Mouse (Mus musculus) telencephalon, adult 2 months (tissue): ENCODE measurements around the gene Eif1.
"Not testable (repeated sequence)": the region's sequence is repeated elsewhere in the genome, so short reads cannot be mapped to it uniquely, and the experiment has no call there.

Source experiments
- DNase-seq: peaks from one replicate; pipeline ENCODE4 v3.0.0-alpha.2; 2011; ENCODE audit warnings: low read depth, low spot score

Gene Eif1

DNA sequence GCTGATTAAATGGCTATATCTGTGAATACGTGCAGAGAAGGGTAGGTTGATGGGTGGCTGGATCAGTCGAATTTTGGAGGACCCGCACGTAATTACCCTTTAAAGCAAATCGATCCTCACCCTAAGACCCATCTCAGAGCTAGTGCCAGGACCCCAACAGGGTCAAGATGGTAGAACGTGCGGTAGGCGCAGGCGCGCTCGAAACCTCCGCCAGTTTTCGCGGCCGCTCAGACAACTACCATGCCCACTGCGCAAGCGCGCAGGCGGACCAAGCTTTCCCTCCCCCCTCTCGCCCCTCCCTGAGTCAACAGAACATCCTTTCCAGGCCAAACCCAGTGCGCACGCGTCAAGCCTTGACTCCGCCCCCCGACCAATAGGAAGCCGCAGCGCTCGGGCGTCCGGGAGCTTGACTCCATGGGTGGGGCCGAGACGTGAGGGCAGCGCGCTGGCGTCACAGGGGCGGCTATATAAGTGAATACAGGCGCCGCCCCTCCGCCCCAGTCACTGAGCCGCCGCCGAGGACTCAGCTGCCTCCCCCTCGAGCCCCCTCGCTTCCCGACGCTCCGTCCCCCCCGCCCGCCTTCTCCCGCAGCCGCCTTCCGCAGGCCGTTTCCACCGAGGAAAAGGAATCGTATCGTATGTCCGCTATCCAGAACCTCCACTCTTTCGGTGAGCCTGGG, at the start of gene Eif1:
TSS of gene Eif1 (plus strand) at position 394 of the 680 bp plus-strand sequence.
- DNase-seq = peak; percentile 98

DNA sequence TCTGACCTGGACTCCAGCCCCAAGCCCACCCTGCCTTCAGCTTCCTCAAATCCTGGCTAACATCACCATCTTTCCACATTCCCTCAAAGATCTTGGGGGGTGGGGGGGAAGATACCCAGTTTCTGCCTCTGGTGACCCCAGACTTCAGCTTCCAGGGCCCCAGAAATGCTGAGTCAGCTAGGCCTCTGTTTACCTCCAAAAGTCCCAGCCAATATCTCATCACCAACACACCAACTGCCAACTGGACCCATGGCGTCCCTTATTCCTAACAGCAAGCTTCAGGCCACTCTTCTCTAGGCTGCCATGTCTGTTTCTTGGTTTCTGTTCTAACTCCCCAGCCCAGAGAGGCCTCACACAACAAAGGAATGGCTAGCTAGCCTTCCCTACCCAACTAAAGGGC, 47.8 kb upstream of the Eif1 start:
- DNase-seq = no peak

DNA sequence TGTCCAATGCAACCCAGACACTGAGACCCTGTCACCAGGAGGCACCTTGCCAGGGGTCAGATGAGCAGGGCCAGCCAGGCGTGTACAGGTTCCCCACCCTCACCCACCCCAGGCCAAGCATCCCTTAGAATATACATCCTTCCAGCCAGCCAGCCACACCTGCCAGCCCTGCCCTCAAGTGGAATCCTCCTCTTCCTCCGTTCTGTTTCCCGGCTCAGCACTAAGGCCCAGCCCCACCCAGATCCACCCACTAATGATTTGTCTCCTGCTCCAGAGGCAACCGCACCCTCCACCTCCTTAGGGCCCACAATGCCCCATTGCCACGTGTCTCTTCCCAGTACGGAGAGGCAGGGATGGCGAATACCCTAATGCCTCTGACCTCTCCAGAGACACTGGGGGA, 45.0 kb upstream of the Eif1 start:
- no peak for DNase-seq

DNA sequence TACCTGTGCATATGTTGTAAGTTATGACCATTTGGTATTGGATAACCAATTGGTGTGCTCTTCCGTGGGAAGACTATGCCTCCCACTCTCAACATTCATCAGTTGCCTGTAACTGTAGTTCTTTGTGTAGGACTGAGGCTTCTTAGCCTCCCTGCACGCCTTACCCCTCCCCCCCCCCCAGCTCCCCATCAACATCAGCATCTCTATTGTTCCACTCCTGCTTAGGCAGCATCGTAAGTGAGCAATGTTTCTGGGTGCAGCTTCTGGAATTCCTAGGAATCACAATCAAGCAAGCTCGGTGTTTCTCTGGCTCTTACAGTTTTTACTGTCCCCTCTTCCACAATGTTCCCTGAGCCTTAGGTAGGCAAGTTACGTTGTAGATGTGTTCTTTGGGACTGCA, 44.2 kb upstream of the Eif1 start:
- no peak for DNase-seq

DNA sequence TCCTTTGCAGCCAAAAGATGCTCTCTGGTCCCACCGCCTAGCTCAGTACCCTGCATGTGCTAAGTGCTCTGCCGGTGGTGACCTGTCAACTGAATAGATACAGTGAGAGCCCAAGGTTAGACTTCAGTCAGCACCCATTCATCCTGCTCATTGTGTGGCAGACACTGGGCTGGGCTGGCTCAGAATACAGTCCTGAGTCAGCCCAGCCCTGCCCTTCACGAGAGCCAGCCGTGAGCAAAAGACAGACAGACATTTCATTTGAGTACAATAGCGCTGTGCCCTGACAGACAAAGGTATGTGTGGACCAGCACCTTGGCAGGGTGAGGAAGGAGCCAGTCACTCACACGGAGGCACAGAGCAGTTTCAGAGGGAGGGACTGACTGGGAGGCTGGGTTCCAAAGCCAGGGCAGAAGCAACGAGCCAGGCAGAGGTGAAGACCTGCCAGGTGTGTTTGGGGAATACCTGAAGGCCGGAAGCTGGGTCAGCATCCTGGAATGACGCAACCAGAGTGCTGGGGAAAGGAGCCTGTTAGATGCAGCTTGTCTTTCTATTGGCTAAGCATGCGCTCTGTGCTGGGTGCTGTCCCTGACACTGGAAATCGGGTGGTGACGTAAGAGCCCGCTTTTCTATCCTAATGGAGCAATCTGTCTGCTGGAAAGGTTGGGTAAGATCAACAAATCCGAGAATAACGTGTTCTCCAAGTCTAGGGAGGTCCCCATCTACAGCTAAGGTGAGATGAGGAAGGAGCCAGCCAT, 41.8 kb upstream of the Eif1 start:
- no peak for DNase-seq

DNA sequence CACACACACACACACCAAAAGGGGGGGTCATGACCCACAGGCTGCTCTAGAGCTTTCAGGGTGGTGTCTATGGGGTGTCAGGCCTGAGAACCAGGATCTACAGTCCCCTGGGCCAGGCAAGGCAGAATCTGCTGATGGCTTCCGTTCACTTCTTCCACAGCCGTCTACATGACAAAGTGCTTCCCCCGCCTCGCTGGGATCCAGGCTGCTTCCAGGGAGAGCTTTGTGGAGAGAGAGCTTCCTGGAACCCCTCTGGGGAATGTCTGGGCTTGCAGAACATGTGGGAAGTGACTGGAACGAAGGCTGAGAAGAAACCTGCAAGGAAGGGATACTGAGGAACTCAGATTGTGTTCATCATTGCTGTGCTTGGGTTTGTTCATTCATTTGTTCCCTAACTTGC, 40.9 kb upstream of the Eif1 start:
- DNase-seq = no peak

DNA sequence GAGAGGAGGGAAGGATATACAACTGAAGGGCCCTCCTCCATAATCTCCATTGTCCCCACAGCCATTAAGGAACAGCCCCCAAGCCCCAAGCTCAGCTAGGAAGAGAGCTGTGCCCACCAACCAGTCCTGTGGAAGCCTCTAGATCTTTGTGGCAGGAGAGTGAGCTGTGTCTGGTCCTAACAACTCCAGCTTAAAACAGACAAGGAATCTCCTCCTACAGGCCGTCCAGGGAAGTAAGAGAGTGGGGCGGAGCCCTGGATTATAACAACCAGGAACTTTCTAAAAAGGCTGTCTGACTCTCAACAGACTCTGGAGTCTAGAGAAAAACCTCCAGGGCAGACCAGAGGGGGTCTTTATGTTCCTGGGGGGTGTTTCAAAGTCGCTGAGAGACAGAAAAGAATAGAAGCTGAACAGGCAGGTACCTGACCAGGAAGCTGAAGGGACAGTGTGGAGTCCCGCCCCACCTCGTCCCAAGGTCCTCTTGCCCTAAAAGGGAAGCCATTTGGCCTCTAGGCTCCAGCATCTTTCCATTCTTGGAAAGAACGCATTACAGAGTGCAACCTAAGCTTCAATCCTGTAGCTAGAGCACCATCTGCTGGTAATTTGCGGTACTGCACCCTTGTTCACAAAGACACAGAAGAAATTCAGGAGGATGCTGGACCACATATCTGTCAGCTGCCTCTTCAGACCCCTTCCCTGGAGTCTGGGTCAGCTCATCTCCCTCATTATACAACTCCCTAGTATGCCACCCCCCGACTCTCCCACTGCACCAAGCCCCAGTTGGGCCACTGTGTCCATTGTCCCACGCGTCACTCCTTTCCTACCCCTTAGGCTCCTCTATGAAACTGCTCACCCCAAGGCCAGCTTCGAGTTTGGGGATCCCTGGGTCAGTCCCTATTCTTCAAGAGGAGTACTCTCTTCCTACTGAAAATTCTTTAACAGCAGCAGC, 37.8 kb upstream of the Eif1 start:
- peak; percentile 42 for DNase-seq

DNA sequence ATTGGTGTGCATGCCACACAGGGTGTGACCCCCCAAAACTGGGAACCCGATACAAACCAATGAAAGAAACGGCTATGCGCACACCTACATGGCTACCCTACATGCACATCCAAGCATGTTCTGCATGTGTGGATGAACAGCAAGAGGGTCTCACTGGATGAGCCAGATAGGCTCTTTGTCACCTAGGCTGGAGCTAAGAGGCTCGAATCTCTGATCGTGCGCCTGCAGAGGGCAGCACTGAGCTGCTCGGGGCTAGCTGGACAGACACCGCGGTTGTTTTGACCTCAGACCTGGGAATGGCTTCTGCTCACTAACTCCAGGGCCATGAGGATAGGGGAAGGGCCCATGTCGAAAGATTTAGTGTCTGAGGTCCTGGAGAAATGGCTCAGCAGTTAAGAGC, 37.1 kb upstream of the Eif1 start:
- DNase-seq = no peak

DNA sequence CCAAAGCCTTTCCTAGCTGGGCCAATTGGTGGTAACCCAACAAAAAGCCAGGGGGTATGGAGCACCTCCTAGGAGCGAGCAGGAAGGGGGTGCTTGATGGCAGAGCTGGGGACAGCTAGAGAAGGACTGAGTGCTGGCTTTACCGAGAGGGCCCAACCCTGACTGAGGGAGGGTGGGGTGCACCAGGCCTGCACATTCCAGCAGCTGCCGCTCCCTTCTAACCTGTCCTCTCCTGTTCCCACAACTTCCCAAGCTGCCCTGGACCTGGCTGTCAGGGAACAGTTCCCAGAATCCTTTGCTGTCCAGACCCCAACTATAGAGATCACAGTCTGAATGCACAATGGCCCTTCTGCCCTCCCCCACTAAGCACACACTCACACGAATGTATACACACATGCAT, 34.7 kb upstream of the Eif1 start:
- no peak for DNase-seq

DNA sequence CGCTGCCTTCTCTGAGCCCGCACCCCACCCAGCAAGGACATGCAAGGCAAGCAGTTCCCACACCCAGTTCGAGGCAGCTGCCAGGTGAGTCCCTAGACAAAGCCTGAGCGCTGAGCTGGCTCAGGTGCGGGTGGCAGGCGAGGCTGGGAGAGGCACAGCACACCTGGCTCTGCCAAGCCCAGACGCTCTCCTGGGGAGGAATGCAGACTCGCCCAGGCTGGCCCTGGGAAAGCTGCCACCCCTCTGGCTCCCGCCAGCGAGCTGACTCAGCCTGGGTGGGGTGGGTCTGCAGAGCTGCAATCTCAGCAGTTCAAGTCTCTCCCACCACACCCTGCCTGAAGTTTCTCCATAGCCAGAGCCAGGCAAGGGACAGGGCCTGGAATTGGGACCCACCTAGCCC, 32.7 kb upstream of the Eif1 start:
- no peak for DNase-seq

DNA sequence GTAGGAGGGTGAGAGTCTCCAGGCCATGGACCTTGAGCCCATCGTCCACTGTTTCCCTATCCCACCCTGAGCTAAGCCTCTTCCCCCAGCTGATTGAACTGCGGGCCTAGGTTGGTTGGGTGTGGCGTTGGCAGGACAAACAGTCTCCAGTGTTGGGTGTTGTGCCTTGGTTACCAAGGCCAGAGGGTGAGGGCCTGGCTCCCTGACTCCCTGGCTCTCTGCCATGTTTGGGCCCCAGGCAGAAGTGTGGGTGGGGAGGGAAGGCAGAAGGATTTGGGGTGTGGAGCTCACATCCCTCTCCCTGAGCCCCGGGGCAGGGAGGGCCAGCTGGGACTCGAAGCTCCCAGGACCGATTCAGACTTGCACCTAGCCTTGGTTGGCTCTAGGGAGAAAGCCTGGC, 30.7 kb upstream of the Eif1 start:
- no peak for DNase-seq

DNA sequence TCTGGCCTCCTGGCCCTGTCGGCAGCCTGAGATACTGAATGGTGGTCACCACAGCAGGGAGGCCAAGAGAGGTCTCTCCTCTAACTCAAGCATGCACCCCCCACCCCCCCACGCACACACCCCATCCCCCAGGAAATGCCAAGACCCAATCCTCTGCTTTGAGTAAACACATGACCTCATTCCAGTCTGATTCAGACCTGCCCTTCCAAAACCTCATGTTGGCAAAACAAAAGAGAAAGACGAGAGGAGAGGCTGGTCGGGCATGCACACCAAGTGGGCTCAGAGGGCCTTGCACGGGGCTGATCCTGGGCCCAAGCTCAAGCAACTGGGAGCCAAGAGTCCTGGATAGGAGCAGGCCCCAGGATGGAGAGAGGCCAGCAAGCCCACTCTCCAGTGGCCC, 29.4 kb upstream of the Eif1 start:
- DNase-seq = no peak

DNA sequence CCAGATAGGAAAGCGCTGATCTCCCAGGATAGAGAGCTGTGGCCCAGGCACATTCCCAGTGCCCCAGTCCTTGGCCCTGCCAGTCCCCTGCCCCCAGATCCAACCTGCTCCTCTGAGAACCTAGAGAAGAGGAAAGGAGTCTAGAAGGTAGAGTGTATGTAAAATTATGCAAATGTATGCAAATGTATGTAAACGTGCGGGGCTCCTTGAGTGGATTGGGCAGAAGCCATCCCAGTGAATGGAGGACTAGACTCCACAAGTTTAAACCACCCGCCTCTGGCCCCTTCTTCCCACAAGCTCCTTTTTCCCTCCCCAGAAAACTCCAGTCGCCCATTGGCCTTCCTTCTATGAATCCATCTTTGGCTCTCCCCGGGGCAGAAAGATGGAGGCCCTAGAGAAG, 26.8 kb upstream of the Eif1 start:
- no peak for DNase-seq

DNA sequence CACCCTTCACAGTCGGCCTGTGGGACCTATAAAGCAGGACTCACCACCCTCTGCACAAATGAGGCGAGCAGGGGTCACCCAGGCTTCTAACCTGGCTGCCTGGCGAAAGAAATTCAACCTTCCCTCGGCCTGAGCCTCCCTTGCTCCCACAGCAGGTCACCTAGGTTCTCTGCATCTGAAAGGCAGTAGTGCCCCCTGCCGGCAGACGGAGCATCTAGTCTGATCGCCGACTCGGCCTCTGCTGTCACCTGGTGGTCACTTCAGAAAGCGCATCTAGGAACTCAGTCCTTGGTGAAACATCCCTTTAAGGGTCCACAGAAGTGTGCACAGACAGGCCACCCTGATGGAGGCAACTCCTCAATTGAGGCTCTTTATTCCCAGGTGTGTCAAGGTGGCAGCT, 24.4 kb upstream of the Eif1 start:
- DNase-seq = peak; percentile 64

DNA sequence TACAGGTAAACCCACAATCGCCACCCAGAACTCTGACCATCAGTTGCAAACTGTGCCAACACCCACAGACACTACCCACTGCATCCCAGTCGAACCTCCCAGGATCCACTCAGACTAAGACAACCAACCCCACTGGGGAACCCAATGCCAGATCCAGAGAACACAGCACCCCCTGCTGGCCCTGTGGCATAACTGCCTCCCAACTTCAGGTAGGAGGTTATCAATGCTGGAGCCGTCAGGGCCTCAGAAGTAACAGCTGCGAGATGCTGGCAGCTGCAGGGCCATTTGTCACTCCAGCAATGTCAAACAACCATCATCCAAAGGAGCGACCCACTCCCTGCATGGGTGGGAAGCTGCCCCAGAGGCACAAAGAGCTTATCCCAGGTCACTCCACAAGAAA, 21.9 kb upstream of the Eif1 start:
- no peak for DNase-seq

DNA sequence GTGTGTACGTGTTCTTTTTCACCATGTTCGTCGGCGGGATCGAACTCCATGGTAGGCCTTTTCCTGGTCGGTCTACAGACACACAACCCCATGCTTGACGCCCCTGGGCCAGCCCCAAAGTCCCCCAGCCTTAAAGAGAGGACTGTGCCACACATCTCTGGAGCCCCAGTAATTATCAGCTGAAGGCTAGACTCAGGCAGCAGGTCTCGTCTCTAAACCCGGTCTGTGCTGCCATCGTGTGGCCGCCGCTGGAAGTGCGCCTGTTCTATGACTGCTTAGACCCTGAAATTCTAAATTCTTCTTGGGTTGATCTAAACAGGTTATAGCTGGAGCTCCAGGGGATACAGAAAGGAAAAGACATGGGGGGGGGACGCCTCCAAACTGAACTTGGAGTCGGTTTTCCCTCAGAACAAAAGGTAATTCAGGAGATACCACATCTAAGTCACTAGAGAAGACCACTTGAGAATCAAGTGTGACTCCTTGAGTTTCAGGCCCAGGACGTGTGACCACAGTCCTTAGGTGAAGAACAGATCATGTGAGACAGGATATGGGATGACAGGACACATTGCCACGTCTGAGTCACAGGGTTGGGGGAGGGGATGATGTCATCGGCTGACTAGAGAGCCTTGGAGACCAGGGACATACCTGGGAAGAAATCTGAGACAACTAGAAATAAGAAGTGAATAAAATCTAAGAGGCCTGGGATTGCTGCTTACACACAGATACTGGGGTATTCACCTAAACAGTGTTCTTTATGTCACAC, 21.2 kb upstream of the Eif1 start:
- DNase-seq = no peak

DNA sequence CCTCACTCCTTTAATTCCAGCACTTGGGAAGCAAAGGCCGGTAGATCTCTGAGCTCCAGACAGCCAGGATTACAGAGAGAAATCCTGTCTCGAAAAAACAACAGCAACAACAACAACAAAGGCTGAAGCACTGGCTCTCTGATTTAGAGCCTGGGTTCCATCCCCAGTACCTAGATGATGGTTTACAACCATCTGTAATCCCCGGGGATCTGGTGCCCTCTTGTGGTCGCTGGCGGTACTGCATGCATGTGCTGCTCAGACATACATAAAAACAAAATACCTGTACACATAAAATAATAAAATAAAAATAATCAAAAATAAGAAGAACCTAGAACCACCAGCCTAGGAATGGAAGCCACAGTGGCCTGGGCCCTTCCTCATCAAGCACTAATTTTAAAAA, 19.4 kb upstream of the Eif1 start:
- DNase-seq = no peak

DNA sequence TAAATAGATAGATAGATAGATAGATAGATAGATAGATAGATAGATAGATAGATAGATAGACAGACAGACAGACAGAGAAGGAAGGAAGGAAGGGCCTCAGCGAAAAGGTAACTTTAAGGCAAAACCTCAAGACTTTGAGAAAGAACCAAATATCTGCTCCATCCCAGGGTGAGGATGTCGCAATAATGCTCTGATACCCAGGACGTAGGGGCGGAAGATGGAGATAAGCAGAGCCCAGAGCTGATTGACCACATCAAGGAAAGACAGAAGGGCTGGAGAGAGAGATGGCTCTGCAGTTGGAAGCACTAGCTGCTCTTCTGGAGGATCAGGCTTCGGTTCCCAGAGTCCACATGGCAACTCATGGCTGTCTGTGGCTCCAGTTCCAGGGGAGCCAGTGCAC, 18.4 kb upstream of the Eif1 start:
- DNase-seq = no peak

DNA sequence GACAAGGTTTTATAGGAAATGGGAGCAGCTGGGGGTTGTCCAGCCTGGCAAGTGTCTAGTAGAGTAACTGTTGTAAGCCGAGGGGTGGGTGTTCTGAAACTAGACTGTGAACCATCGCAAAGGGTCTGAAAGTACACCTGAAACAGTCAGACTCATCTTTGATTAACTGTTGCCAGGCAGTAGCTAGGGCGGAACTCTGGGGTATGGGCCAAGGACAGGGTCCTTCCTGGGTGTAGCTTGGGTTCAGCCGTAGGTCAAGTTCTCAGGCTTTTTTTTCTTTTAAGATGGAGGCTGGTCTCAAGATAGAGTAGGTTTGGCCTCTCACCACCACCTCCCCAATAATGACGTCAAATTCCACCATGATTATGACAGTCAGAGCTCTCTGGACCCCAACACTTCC, 11.8 kb upstream of the Eif1 start:
- no peak for DNase-seq

DNA sequence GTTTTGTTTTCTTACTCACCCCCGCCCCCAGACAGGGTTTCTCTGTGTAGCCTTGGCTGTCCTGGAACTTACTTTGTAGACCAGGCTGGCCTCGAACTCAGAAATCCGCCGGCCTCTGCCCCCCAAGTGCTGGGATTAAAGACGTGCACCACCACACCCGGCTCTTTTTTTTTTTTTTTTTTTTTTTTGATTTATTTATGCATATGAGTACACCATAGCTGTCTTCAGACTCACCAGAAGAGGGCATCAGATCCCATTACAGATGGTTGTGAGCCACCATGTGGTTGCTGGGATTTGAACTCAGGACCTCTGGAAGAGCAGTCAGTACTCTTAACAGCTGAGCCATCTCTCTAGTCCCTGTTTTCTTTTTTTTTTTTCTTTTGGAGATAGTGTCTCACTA, 11.0 kb upstream of the Eif1 start:
- not testable (repeated sequence) for DNase-seq

DNA sequence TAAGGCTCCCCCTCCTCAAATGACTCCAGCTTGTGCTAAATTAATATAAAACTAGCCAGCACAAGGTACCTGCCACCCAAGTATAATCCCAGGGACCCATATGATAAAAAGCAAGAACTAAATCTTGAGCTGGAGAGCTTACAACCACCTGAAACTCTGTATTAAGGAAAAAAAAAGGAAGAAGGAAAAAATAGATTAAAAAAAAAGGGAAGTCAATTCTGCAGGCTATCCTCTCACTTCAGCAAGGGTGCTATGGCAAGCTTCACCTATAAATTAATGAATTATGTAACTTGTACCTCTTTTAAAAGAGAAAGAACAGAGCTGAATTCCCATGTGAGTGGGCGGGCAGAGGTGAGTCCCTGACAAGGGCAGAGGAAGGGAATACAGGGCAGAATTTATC, 8.0 kb upstream of the Eif1 start:
- DNase-seq = no peak
